Mouse (Mus musculus) monocyte, adult 2 months (primary cell): ENCODE data around the gene Gon4l.
A peak's percentile ranks its signal among the peaks of the same experiment; 100 is the strongest.
"Not testable (repeated sequence)": the region's sequence is repeated elsewhere in the genome, so short reads cannot be mapped to it uniquely, and the experiment has no call there.

Source experiments
- DNase-seq, 2 experiments: peaks; one replicate each; pipeline ENCODE4 v3.0.0; 2022; ENCODE audit warnings: low spot score in 2 of 2, low read depth in 1 of 2

Gon4l gene

DNA sequence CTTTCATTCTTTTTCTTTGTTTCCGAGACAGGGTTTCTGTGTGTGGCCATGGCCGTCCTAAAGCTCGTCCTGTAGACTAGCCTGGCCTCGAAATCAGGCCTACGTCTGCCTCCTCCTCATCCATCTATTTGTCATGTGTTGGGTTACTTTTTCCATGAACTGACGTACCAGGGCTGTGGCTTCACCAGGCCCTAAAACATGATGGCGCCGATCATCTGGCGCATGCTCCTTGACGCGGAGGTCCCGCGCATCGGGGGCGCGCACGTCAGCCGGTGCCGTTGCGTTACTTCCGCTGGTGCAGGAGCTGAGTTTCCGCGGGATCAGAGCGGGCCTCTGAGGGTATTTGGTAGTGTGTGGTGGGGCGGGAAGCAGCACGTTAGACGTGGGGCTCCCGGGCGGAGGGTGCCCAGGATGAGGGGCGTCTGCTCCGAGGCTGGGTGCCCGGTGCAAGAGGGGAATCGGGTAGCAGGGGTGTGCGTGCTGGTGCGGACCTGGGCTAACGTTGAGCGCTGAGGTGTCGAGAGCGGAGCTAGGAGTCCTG is at the start of gene Gon4l:
TSS of gene Gon4l (plus strand) at position 281 of the 541 bp plus-strand sequence.
- peak in 1 of 2 experiments; percentile 6 for DNase-seq

DNA sequence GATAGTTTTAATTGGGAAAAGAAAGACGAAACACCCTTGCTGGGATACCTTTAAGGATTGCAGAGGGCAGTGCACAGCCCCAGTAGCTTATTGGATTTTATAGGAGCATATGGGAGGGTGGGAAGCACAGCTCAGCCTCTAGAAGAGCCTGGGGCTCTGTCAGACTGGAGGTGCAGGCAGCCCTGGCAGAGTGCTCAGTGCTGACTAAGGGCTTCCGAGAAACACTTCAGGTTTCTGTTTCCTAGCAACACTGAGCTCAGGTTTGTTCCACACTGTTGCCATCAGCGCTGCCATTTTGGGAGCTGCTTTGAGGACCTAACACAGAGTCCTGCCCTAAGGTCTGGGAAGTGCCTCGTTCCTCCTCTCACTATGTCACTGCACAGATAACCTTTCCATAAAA is 48.7 kb upstream of the Gon4l start:
- not testable (repeated sequence) for DNase-seq

DNA sequence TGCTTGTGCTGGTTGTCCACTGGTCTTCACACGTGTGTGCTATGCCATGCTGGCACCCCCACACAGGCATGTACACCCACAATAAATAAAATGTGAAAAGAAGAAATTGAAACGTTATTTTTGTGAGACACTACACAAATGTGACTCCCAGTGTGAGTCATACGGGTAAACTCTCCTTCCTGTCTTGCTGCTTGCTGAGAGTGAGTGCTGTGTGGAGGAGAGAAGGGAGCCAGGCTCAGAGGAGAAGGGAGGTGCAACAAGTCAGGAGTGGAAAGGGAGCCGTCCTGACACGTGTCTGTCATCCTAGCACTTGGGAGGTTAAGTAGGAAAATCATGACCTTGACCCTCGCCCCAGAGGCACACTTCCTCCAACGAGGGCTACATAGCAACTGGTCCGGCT is 48.2 kb upstream of the Gon4l start:
- not testable (repeated sequence) for DNase-seq

DNA sequence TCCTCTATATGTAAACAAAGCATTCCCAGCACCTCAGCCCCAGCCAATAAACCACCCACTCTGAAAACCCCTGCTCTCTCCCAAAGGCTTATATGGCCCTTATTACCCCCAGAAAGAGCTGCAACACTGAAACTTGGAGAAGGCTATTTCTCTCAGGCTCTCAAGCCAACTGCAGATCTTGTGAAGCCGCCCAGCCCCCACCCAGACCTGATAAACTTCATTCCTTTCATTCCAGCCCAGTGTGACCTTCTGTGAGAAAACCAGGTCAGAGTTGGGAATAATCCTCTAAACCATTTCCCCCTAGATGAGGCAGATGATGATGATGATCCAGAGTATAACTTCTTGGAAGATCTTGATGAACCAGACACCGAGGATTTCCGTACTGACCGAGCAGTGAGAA is 47.0 kb upstream of the Gon4l start:
- not testable (repeated sequence) for DNase-seq

DNA sequence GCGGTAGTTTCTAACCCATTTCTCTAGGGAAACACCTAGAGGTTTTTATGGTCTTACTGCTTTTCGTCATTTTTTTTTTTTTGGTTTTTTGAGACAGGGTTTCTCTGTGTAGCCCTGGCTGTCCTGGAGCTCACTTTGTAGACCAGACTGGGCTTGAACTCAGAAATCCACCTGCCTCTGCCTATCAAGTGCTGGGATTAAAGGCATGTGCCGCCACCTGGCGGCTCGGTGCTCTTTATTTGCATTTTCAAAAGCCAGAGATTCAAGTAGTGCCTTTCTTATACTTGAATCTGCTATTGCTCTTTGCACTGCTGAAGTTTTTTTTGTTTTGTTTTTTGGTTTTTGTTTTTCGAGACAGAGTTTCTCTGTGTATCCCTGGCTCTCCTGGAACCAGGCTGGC is 37.5 kb upstream of the Gon4l start:
- not testable (repeated sequence) for DNase-seq

DNA sequence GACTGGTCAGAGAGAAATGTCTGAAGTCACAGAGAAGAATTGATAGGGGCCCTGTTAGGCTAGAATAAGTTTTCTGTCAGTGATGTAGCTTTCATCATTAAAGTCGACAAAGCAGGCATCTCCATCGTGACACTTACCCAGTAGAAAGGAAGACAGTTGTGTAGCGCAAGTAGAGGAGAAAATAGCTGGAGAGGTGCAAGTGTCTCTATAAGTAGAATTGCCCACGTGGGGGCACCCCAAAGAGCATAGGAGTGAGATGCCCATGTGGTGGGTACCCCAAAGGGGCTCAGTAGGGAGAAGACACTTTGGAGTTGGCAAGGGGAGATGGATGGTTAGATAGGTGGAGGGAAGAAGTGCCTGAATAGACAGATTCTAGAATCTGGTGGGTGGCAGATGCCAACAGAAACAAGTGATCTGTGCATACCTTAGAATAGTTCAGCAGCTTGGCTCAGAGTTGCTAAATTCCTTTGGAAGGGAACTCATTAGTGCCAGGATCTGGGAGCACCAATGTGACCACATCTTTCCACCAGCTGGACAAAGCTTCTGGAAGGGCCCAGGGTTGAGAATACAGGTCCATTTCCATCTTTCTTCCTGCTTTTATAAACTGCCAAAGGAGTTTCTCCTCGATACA is 31.0 kb upstream of the Gon4l start:
- no peak for DNase-seq

DNA sequence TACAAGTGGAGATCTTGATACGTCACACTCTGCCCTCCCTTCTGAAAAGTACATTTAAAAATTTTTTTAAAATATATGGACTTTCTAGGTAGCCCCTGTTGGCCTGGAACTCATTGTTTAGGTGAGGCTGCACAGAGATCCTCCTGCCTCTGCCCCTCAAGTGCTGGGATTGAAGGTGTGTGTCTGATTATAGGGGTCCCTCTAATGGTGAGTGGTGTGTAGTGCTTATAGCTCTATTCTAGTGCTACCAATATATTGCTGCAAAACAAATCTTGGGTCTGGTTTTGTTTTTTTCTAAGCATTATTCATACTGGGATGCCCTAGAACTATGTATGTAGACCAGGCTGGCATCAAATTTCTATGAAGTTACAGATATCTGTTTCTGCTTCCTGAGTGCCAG is 9.3 kb upstream of the Gon4l start:
- no peak for DNase-seq

DNA sequence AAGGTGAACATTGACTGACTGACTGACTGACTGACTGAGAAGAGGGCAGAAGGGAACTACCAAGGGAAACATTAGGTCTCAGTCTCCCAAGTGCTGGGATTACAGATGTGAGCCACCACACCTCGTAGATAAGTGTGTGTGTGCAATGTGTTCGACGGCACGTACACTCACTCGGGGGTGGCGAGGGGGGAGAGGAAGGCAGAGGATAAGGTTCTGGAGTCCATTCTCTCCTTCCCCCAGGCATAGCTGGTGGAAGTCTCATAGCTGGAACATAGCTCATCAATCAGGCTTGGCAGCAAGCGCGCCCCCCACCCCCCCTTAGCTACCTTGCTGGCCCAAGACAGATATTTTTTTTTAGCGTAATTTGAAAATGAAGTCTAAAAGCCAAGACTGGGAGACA is 7.8 kb upstream of the Gon4l start:
- DNase-seq = no peak

DNA sequence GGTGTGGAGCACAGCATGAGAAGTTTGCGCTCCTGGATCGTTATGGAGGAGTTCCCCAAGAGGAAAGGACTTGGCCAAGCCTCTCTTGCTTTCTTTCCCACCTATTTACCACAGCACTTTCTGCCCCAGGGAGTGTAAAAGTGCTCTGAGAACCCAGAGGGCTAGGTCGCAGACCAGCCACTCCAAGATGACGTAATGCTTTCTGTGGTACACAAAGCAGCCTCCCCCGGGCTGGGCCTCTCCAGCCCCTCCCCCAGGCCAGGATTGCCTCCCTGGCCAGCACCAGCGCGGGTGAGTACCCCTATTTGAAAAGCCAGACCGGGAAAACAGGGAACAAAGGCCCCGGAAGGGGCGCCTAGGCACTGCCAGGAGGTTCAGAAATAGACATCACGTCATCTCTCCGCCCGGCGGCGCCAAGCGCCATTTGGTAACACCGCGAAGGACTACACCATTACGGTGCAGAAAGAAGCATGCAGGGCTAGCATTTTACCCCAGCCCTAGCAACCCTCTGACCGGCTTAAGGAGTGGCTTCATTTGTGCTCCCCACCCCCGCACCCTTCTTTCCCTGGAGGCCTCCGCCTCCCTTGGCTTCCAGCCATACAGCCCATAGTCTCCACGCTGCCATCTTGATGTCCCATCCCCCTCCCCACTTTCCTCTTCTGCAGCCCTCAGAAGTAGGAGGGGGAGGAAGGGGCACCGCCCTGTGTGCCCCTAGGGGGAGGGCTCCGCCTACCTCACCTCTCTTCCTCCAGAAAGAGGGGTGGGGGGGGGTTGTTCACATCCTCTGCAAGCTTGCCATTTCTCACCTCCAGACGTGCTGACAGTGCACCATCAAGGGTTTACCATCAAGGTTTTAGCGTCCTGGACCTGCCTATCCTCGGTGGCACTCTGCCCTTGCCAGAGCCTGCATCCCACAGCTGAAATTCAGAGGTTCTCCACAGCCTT is 3.6 kb upstream of the Gon4l start:
- peak in 1 of 2 experiments; percentile 18 for DNase-seq

DNA sequence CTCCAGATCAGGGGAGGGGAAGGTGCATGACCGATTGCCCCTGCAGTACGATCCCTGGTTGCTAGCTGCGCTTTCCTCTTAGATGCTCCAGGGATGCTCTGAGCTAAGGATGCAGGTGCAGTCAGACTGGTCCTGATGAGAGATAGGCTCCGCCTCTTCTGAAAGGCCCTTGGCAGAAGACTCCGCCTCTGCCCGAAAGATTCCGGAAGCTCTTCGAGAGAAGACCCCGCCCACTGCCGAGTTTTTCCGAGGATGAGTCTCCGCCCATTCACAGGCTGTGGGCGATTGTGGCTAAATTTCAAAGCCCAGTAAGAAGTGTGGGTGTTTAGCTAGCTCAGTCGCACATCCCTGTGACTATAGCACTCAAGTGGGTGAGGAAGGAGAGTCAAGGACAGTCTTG is 2.6 kb upstream of the Gon4l start:
- DNase-seq = peak; percentile 18 to 34

DNA sequence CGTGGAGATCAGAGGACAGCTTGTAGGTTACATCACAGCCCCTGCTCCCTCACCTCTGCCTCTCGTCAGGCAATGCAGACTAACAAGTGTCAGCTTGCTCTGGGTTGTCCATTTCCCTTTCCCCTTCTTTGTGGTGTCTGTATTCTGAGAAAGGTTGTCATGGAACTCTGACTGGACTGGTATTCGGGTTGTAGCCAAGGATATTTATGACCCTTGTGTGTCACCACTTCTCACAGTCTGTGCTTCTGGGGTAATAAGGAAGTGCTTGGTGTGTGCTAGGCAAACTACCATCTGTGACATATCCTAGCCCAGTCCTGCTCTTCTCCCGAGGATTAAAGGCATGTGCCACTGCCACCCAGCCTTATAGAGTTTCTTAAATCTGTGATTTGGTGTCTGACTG is 14.1 kb downstream of the Gon4l start:
- no peak for DNase-seq

DNA sequence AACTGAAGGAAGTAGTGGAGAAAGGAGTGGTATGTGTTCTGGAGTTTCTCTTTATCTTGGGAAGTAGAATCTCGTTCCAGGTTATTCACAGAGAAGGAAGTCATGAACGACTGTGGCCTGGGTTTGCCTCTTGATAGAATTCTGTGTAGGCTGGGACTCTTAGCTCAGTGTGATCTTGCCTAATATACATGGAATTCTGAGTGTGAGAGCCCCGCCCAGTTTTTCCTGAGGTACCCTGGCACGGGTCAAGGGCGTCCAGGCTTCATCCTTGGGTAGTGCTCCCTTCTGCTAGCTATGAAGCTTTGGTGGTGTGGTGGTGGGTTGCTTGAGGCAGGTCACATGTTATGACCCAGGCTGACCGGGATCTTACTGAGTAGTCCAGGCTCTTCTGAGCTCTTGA is 20.8 kb downstream of the Gon4l start:
- DNase-seq = no peak

DNA sequence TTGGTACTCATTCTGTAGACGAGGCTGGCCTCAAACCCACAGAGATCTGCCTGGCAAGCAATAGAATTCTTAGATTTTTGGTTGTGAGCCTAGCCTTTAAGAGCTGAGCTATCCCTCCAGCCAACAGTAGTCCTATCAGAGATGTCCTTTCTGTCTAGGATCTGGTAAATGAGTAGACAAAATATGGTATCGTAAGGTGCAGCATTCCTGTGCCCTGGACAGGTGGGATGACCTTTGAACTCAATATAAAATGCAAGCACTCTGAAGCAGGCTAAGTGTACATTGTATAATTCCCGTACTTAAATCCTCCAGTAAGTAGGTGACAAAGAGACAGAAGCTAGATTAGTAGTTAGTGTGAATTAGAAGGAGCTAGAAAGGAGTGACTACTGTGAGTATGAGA is 27.1 kb downstream of the Gon4l start:
- DNase-seq = no peak

DNA sequence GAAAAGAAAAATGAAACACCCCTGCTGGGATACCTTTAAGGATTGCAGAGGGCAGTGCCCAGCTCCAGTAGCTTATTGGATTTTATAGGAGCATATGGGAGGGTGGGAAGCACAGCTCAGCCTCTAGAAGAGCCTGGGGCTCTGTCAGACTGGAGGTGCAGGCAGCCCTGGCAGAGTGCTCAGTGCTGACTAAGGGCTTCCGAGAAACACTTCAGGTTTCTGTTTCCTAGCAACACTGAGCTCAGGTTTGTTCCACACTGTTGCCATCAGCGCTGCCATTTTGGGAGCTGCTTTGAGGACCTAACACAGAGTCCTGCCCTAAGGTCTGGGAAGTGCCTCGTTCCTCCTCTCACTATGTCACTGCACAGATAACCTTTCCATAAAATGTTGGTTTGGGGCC is 31.7 kb downstream of the Gon4l start:
- DNase-seq = not testable (repeated sequence)

DNA sequence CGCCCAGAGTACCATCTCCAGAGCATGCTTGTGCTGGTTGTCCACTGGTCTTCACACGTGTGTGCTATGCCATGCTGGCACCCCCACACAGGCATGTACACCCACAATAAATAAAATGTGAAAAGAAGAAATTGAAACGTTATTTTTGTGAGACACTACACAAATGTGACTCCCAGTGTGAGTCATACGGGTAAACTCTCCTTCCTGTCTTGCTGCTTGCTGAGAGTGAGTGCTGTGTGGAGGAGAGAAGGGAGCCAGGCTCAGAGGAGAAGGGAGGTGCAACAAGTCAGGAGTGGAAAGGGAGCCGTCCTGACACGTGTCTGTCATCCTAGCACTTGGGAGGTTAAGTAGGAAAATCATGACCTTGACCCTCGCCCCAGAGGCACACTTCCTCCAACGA is 32.1 kb downstream of the Gon4l start:
- DNase-seq = not testable (repeated sequence)

DNA sequence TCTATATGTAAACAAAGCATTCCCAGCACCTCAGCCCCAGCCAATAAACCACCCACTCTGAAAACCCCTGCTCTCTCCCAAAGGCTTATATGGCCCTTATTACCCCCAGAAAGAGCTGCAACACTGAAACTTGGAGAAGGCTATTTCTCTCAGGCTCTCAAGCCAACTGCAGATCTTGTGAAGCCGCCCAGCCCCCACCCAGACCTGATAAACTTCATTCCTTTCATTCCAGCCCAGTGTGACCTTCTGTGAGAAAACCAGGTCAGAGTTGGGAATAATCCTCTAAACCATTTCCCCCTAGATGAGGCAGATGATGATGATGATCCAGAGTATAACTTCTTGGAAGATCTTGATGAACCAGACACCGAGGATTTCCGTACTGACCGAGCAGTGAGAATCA is 33.4 kb downstream of the Gon4l start:
- DNase-seq = not testable (repeated sequence)

DNA sequence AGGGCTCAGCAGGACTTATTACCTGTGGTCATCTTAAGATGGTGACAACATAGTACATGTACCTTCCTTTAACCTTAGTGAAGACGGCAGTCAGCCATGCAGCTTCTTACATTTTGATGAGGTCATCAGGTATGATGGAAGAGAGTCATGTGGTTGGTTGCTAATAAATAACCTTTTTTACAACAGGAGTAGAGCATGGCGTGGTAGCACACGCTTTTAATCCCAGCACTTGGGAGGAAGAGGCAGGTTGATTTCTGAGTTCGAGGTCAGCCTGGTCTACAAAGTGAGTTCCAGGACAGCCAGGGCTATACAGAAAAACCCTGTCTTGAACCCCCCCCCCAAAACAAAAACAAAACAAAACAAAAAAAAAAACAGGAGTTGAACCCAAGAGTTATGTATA is 47.5 kb downstream of the Gon4l start:
- not testable (repeated sequence) for DNase-seq

DNA sequence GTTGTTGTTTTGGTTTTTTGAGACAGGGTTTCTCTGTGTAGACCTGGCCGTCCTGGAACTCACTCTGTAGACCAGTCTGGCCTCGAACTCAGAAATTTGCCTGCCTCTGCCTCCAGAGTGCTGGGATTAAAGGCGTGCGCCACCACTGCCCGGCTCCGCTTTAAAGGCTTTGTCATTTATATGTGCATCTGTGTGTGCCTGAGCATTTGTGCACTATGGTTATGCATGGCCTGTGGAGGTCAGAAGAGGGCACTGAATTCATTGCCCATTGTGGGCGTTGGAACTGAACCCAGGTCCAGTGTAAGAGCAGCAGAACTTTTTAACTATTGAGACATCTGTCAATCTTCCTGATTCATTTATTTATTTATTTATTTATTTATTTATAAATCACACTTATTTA is 58.0 kb downstream of the Gon4l start:
- not testable (repeated sequence) for DNase-seq

DNA sequence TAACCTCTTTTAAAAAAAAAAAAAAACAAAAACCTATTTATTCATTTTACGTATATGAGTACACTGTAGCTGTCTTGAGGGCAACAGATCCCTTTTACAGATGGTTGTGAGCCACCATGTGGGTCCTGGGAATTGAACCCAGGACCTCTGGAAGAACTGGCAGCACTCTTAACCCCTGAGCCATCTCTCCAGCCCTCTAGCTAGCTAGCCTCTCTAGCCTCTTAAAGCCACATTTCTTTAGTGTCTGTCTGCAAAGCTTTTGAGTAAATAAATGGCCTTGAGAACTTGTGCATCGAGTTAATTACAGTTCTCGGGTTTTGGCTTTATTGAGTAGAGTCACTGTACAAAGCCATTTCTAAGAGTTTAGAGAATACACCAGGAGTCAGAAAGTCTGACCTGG is 69.8 kb downstream of the Gon4l start:
- no peak for DNase-seq

DNA sequence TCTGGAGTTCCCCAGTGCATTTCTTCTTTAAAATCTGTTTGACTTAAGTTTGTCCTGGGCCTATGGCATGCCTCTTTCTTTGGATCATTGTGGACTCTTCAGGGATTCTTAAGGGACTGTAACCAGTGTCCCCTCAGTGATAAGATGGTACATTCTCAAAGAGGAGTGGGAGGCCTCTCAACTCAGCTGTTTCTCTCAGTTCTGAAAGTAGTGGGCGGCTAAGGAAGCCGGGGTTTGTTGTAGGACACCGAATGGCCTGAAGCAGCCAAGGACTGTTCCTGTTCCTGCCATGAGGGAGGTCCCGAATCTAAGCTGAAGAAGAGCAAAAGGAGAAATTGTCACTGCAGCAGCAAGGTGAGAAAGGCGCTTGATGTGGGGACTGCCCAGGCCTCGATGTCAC is 70.2 kb downstream of the Gon4l start:
- DNase-seq = no peak

DNA sequence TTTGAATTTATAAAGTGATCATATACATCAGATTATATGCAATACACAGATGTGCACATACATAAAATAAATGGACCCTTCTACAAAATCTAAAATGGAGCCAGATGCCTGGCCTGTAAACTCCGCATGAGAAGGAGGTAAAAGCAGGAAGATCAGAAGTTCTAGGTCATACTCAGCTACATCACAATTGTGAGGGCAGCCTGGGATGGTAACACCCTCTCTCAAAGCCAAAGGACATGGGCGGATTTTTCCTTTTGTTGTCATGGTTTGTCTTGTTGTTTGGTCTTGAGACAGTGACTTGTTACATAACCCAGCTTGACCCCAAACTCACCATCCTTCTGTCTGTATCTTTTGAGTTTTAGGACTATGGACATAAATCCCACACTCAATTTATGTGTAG is 70.7 kb downstream of the Gon4l start:
- DNase-seq = no peak
